ENCODE assay signal across 8 mouse cellular contexts in genomic region chr5:102481215-102482211, GRCm38 (mm10). TPM values are rescaled to one million over a fixed set of nuclear protein-coding genes. Genes with fewer than 3 reads are reported as not detected.
DNase-seq lines count a peak whose midpoint lies in the region; ATAC-seq and TF ChIP-seq lines count a peak whose summit lies in the region.

TSS of gene Arhgap24 (plus strand) at chr5:102481391.

- WGBS in forebrain, embryonic 11.5 days = under 1% methylated on average over 44 of the region's 44 CpGs
- 1% methylated on average over 44 of the region's 44 CpGs for WGBS in heart, embryonic 15.5 days
- under 1% methylated on average over 44 of the region's 44 CpGs for WGBS in lung, adult 2 months
- WGBS in neural tube, embryonic 14.5 days = under 1% methylated on average over 42 of the region's 44 CpGs

- no peaks in the 10 kb centered on the region for H3K4me1 ChIP-seq in forebrain, embryonic 11.5 days (replicated peaks; ENCODE audit: control insufficient read depth, insufficient read depth, low read length)
- peaks cover 6% of the 10 kb centered on the region for H3K4me1 ChIP-seq in heart, embryonic 15.5 days (replicated peaks)
- peaks cover 2% of the 10 kb centered on the region; the same call in 1 of the 2 replicates for H3K4me1 ChIP-seq in lung, adult 2 months (ENCODE audit: control insufficient read depth, insufficient read depth, low read length)
- peaks cover 9% of the 10 kb centered on the region; the same call in 1 of the 2 replicates for H3K4me1 ChIP-seq in neural tube, embryonic 14.5 days (ENCODE audit: control insufficient read depth, insufficient read depth, low read length)

- 0 out of 2 replicates have a peak, but pooled peaks have one; percentile 3 for TF ChIP-seq CTCF in layer of hippocampus, adult 2 months (conservative IDR thresholded peaks at IDR 0.05)
- TF ChIP-seq CTCF in lung, adult 2 months (IDR thresholded peaks at IDR 0.05; ENCODE audit: insufficient read depth, low read length) = no peak

- H3K36me3 ChIP-seq in forebrain, embryonic 11.5 days (ENCODE audit: control insufficient read depth, insufficient read depth, low read length) = no peaks in the 10 kb centered on the region
- H3K36me3 ChIP-seq in heart, embryonic 15.5 days = no peaks in the 10 kb centered on the region
- no peaks in the 10 kb centered on the region for H3K36me3 ChIP-seq in neural tube, embryonic 14.5 days (ENCODE audit: control insufficient read depth, insufficient read depth, low read length)

- peak in 1 of 2 experiments; percentile 10 for DNase-seq in layer of hippocampus, adult 2 months (ENCODE audit: low spot score in 2 of 2)
- DNase-seq in layer of hippocampus, adult 8-10 months (ENCODE audit: low spot score in 2 of 2) = no peak
- peak; percentile 82 for DNase-seq in forebrain, embryonic 11.5 days (ENCODE audit: low spot score)
- DNase-seq in kidney, postnatal 10 days = peak; percentile 72
- peak; percentile 79 for DNase-seq in lung, adult 2 months
- DNase-seq in testis, postnatal 14 days (ENCODE audit: low spot score) = peak; percentile 15

- peak within 1 kb of the TSS; percentile 87 for H3K4me2 ChIP-seq in forebrain, embryonic 11.5 days (ENCODE audit: low read depth, low read length, severe bottlenecking)
- peak within 1 kb of the TSS; percentile 91 for H3K4me2 ChIP-seq in heart, embryonic 15.5 days
- H3K4me2 ChIP-seq in neural tube, embryonic 14.5 days (ENCODE audit: low read depth, low read length) = peak within 1 kb of the TSS; percentile 61

- H3K9ac ChIP-seq in forebrain, embryonic 11.5 days (ENCODE audit: low read length) = peak within 1 kb of the TSS; percentile 73
- H3K9ac ChIP-seq in heart, embryonic 15.5 days = peak within 1 kb of the TSS; percentile 59
- peak within 1 kb of the TSS; percentile 37 for H3K9ac ChIP-seq in neural tube, embryonic 14.5 days (replicated peaks; ENCODE audit: low read depth, low read length)

- H3K9me3 ChIP-seq in forebrain, embryonic 11.5 days (ENCODE audit: control insufficient read depth, low read length) = no peaks in the 10 kb centered on the region
- no peaks in the 10 kb centered on the region for H3K9me3 ChIP-seq in heart, embryonic 15.5 days (replicated peaks)
- H3K9me3 ChIP-seq in neural tube, embryonic 14.5 days (ENCODE audit: control insufficient read depth, low read length) = no peaks in the 10 kb centered on the region

- H3K27ac ChIP-seq in layer of hippocampus, adult 2 months = 0 out of 2 replicates have a peak within 1 kb of the TSS, but pooled peaks have one; percentile 14
- 0 out of 2 replicates have a peak within 1 kb of the TSS, but pooled peaks have one; percentile 37 for H3K27ac ChIP-seq in forebrain, embryonic 11.5 days (ENCODE audit: low read depth, low read length)
- peak within 1 kb of the TSS; percentile 71 for H3K27ac ChIP-seq in heart, embryonic 15.5 days
- peak within 1 kb of the TSS; percentile 7; the same call in 1 of the 2 replicates for H3K27ac ChIP-seq in neural tube, embryonic 14.5 days (ENCODE audit: low read depth, low read length)

- peak within 1 kb of the TSS; percentile 53 for H3K4me3 ChIP-seq in layer of hippocampus, adult 2 months
- peak within 1 kb of the TSS; percentile 50 for H3K4me3 ChIP-seq in forebrain, embryonic 11.5 days (ENCODE audit: low read depth, low read length)
- peak within 1 kb of the TSS; percentile 63 for H3K4me3 ChIP-seq in heart, embryonic 15.5 days
- H3K4me3 ChIP-seq in lung, adult 2 months (replicated peaks; ENCODE audit: extremely low read depth, low read depth, low read length) = peak within 1 kb of the TSS; percentile 73
- H3K4me3 ChIP-seq in neural tube, embryonic 14.5 days (ENCODE audit: low read depth, low read length) = peak within 1 kb of the TSS; percentile 27

- peak; percentile 89 for ATAC-seq in forebrain, embryonic 11.5 days (replicated peaks; ENCODE audit: low FRiP score)
- peak; percentile 85 for ATAC-seq in heart, embryonic 15.5 days (replicated peaks; ENCODE audit: insufficient number of reproducible peaks, insufficient read depth, low FRiP score, low read depth)
- ATAC-seq in neural tube, embryonic 14.5 days (ENCODE audit: low read depth) = peak; percentile 80

- TF ChIP-seq POLR2A in lung, adult 2 months (IDR thresholded peaks at IDR 0.05; ENCODE audit: borderline replicate concordance, extremely low read depth, low read depth, low read length) = 0 out of 2 replicates have a peak, but pooled peaks have one; percentile 24

- H3K27me3 ChIP-seq in forebrain, embryonic 11.5 days (ENCODE audit: control insufficient read depth, insufficient read depth, low read length) = no peaks in the 10 kb centered on the region
- H3K27me3 ChIP-seq in heart, embryonic 15.5 days = no peaks in the 10 kb centered on the region; the same call in 1 of the 2 replicates
- no peaks in the 10 kb centered on the region for H3K27me3 ChIP-seq in neural tube, embryonic 14.5 days (ENCODE audit: control insufficient read depth, insufficient read depth, low read length)

RNA-seq across cellular contexts. Expression of gene Arhgap24, which starts in this region (rescaled TPM):
- 1 to 10 TPM; 4.8 to 5.3 TPM for total RNA-seq in layer of hippocampus, adult 2 months (2021)
- 10 to 100 TPM in 1 of 4 experiments, 1 to 10 TPM in 3; 4.8 to 10.6 (median 7.1) TPM for total RNA-seq in layer of hippocampus, adult 8-10 months (2022)
- 1.9 and 2.1 TPM in 2 replicates for polyA plus RNA-seq in forebrain, embryonic 11.5 days (2014; fragmentation: Nextera tagmentation; extraction: Ambion mirVana)
- 13.4 and 16.7 TPM in 2 replicates for polyA plus RNA-seq in heart, embryonic 15.5 days (2015; fragmentation: Nextera tagmentation; extraction: Ambion mirVana)
- 9.1 and 12.1 TPM in 2 replicates for polyA plus RNA-seq in lung, adult 2 months (2012; rRNA removed)
- 11.2 and 12.0 TPM in 2 replicates for polyA plus RNA-seq in neural tube, embryonic 14.5 days (2014; fragmentation: Nextera tagmentation; extraction: Ambion mirVana)

Comparison
In these comparisons a context has a peak if more than half of its experiments do, and no peak if none do; other contexts are left out.
1. DNase-seq: peak in forebrain, embryonic 11.5 days (single experiment), kidney, postnatal 10 days (single experiment), lung, adult 2 months (single experiment) and testis, postnatal 14 days (single experiment); none in layer of hippocampus, adult 8-10 months (0 of 2).
2. H3K27ac ChIP-seq: peak in every context shown above with its lines; median percentile 71 in heart, embryonic 15.5 days; 37 in forebrain, embryonic 11.5 days; 14 in layer of hippocampus, adult 2 months; 7 in neural tube, embryonic 14.5 days.
3. Peak in every context shown above with its lines, with median percentiles within 50 percentile points of each other: H3K4me3 ChIP-seq, ATAC-seq, H3K4me2 ChIP-seq and H3K9ac ChIP-seq.